Mouse (Mus musculus): ENCODE results near the gene Stat1.
A peak's percentile ranks its signal among the peaks of the same experiment; 100 is the strongest.

The Stat1 gene

DNA sequence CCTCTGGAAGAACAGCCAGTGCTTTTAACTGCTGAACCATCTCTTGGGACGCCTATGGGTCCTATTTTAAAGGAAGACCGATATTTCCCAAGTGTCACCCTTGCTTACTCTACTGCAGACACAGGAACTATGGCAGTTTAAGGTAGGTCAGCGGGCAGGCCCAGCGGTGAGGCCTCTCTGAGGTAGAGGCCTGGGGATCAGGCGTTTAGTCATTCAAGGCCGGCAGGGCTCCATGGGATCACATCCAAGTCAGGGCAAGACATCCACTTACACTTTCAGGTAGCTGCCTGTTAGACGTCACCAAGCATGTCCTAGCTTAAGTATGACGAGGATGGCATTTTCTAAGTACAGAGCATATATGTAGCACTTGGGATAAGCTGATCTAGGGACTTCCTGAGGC is 41.9 kb downstream of the Stat1 start:
- DNase-seq (ENCODE audit: inconsistent age in 2 of 2, low spot score in 1 of 2): peak; percentile 38 to 67

DNA sequence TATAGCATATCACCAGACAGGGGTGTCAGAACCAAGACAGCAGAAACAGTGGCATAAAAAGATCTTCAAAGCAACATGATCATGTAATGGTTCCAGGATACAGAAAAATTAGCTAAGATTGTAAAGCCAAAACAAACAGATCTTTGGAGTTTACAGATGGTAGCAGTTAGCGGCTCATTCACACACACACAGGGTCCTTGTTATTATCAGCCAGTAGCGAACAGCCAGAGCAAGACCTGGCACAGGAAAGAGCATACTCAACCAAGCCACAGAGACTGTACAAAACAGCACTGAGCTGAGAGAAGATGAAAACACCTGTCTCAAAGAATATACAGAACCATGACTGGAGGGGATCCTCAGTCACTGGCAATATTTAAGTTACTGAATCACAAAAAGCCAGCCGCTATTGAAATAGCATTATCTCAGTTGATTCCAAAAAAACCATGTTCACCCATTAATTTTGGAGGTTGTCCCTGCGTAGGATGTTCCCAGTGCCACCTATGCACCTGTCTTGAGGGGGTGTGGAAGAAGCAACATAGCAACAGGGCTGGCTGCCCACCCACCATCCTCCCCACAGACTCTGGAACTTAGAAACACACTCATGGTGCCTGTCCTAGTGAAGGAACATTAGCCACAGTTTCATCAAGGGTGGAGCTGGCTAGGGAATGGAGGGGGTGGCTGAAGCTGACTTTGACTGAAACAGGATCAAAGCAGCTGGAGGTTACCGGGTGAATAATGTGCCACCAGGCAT is 44.6 kb downstream of the Stat1 start:
- DNase-seq (ENCODE audit: inconsistent age in 2 of 2, low spot score in 1 of 2): no peak

DNA sequence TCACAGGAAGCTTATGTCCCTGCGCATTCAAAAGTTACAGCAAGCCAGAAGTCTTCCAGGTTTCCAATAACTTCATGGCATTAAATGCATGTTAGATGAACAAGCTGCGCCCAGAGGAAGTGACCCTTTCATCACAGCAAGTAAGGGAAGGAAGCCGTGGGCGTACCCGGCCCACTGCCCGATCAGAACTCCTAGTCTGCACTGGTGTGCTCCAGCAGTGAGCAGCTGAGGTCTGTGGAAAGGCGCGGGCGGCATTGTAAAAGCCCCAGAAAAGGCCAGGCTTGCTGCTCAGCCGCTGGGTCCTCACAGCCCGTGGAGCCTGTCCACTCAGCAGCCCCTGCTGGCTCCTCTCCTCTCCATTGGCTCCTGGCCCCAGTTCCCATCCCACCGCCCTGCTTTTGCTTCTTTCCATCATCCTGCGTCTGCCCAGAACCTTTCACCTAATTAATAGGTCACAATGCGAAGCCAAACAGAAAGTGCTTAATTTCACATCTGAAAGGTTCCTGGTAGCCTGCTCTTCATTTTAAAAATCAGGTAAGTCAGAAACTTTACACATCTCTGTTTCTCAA is 47.5 kb downstream of the Stat1 start:
- no peak for DNase-seq (ENCODE audit: inconsistent age in 2 of 2, low spot score in 1 of 2)

DNA sequence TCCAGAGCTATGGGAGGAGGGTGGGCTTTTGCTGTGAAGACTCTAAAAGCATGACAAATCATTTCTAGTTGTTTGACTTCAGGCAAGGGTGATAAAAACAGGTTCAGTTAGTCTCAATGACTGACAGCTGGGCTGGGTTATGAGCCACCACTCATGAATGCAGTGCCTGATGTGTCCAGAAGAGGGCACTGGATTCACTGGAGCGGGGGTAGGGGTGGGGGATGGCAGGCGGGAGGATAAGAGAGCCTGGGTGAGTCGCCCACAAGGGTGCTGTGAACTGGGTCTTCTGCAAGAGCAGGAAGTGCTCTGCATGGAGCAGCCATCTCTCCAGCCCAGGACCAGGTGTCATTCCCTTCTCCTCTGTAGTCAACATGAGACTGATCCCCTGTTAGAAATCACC is 50.8 kb downstream of the Stat1 start:
- peak in 1 of 2 experiments; percentile 75 for DNase-seq (ENCODE audit: inconsistent age in 2 of 2, low spot score in 1 of 2)

DNA sequence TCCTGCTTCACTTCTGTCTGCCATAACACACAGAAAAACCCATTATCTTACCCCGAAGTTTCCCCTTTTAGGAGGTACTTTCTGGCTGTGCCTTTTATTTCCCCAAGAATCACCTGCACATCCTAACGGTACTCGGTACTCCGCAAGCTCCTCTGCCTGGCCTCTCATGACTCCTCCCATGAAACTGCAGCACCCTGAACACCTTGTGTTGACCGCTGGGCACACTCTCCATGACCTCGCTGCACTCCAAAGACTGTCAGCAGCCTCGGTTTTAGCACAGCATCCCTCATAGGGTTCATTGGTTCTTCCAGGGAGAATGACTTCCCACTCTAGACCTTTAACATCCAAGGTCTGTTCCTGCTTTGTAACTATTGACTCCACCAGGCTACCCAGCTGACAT is 51.5 kb downstream of the Stat1 start:
- no peak for DNase-seq (ENCODE audit: inconsistent age in 2 of 2, low spot score in 1 of 2)

DNA sequence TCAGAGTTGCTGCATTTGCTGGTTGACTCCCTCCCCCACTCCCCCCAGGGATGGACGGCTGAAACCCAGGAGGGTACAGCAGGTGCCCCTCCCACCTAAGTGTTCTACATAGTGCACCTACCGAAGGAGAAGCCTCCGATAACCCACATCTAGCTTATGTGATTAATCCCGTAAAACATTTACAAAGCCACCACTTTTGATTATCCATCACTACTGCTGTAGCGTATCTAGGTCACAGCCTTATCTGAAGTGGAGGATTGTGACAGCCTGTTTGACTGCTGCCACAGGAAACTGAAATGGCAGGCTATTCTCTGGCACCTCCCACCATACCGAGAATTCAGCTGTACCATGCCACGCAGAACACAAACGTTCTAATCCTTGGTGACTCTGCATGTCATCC is 52.0 kb downstream of the Stat1 start:
- DNase-seq (ENCODE audit: inconsistent age in 2 of 2, low spot score in 1 of 2): peak in 1 of 2 experiments; percentile 62

DNA sequence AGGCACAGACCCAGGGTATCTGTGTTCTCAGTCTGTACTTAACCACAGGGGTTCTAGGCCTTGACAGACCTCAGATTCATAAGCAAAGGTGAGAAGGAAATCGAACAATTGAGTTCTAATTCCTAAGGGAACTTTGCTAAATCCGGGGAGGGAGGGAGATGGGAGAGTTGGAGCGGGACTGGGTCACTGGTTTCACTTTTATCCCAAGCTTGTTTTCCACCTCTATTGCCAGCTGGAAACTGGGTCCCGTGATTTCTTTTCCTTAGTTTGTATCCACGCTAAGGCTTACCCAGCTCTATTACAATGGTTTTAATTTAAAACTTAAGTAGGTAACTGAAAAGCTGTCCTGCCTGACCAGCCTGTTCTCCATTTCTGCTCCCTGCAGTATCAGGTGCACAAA is 56.1 kb downstream of the Stat1 start:
- DNase-seq (ENCODE audit: inconsistent age in 2 of 2, low spot score in 1 of 2): no peak

DNA sequence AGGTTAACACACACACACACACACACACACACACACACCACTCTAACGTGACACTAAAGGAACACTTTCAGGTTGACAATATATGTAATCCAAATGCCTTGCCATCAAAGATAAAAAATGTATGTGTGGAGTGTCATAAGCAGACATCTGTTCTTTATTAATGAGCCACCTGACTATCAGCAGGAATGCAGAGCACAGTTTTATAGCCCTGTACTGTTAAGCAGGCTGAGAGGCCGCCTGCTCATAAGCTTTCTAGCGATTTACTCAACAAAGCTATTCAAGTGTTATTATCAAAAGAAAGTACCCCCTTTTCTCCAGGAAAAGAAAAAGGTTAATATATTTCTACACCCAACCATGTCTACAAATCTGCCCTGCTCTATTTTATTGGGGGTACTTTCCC is 56.7 kb downstream of the Stat1 start:
- no peak for DNase-seq (ENCODE audit: inconsistent age in 2 of 2, low spot score in 1 of 2)

DNA sequence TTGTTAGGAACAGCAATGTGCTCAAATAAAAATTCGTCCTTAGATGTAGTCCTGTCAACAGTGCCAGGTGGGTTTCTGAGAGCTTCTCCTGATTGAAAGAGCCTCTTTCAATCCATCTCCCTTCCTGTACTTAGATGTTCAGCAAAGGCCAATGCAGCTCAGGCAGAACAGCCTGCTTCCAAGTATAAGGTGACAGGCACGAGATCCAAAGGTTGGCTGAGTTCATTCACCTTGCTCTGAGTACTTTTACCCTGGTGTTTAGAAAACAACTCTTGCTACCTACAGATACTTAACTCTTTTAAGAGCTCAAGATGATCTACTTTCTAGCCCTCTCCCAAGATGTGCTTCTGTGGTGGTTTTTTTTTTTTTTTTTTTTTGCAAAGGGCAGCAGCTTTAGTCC is 57.8 kb downstream of the Stat1 start:
- no peak for DNase-seq (ENCODE audit: inconsistent age in 2 of 2, low spot score in 1 of 2)

DNA sequence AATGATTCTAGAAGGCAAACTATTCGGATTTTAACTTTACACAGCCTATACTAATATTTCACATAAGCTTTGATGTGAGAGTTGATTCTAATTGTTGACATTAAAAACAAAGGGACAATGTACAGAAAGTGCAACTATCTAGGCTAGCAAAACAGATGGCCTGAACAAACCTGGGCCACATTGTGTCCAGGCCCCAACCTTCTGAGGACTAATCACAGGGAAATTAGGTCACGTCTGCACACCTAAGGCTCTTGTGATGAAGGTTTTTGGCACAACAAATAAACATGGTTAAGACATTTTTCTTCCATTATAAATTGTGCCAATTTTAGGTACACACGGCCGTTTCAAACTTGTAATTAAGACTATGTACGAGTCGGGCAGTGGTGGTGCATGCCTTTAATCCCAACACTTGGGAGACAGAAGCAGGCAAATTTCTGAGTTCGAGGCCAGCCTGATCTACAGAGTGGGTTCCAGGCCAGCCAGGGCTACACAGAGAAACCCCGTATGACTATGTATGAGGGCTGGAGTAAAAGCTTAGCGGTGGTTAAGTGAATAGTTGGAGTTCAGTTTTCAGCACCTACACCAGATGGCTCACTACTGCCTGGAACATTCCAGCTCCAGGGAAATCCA is 60.8 kb downstream of the Stat1 start:
- DNase-seq (ENCODE audit: inconsistent age in 2 of 2, low spot score in 1 of 2): no peak

DNA sequence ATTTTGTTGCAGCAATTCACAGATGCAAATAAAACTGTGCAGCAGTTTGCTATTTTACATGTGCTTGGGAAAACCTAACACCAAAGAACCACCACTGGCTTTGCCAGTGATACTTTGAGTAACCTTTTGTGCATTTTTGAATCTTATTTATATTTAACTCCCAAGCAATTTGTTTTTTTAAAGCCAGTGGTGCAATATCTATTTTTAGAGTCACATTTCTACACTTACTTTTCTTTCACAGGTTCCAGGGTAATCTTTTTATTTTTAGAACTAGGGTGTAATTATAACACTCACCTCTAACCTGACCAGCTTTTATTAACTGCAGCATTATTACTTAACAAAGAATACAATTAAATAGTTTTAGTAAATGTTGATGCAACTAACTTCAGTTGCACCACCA is 62.8 kb downstream of the Stat1 start:
- no peak for DNase-seq (ENCODE audit: inconsistent age in 2 of 2, low spot score in 1 of 2)

DNA sequence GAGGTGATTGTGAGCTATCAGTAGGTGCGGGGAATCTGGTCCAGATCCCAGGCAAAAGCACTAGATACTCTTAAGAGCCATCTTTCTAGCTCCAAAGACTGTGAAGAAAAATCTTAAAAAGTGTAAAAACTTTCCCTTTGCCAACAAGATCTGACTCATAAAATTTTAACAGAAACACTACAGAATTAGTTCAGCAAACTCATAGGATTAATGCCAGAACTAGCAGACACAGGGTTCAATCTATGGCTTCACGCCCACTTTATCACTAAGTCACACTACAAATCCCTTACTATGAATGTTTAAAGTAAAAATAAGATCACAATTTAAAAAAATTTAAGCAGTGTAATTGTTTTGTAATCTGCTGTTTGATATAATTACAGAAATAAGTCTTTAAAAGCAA is 63.8 kb downstream of the Stat1 start:
- no peak for DNase-seq (ENCODE audit: inconsistent age in 2 of 2, low spot score in 1 of 2)

Measured in adrenal gland, adult (tissue).